Comparison of ENCODE assay signal across 24 mouse cellular contexts in genomic region chr16:37971522-37971921, GRCm38 (mm10). TPM values are rescaled to one million over a fixed set of nuclear protein-coding genes. Genes with fewer than 3 reads are reported as not detected.
DNase-seq lines count a peak whose midpoint lies in the region; ATAC-seq lines count a peak whose summit lies in the region.
"Had no signal": no experiment of that assay in that cellular context is flagged by ENCODE, and none has a peak within 500 bp of the region (broad histone marks: within the 10 kb centered on the region; RNA-seq: fewer than 3 reads in every experiment).

No protein-coding gene starts in this region.

- H3K4me2 ChIP-seq in heart, embryonic 11.5 days: no peak overlapping the region
- no peak overlapping the region for H3K4me2 ChIP-seq in midbrain, embryonic 14.5 days (ENCODE audit: low read length)
- no peak overlapping the region for H3K4me2 ChIP-seq in midbrain, embryonic 11.5 days
- H3K4me2 ChIP-seq: forebrain, embryonic 12.5 days; hindbrain, embryonic 13.5 days; intestine, embryonic 15.5 days; stomach, embryonic 15.5 days had no signal

- peaks cover 6% of the 10 kb centered on the region for H3K4me1 ChIP-seq in heart, embryonic 11.5 days (ENCODE audit: control insufficient read depth, insufficient read depth, low read length)
- peaks cover 19% of the 10 kb centered on the region for H3K4me1 ChIP-seq in midbrain, embryonic 14.5 days (ENCODE audit: control insufficient read depth, insufficient read depth, low read length)
- H3K4me1 ChIP-seq in midbrain, embryonic 11.5 days (ENCODE audit: control insufficient read depth, insufficient read depth, low read length): peaks cover 3% of the 10 kb centered on the region

- intact Hi-C loops in heart, postnatal 10 days (cut with DNase I): loop anchor here (10.0 kb wide), 1 partner anchor 523 kb away; no protein-coding TSS in a partner anchor

- WGBS in heart, embryonic 11.5 days (ENCODE audit: insufficient replicate concordance): 76% methylated on average over 5 of the region's 5 CpGs
- WGBS in midbrain, embryonic 14.5 days: 76% methylated on average over 5 of the region's 5 CpGs
- 83% methylated on average over 5 of the region's 5 CpGs for WGBS in midbrain, embryonic 11.5 days

- H3K9ac ChIP-seq in heart, embryonic 11.5 days (ENCODE audit: low read depth, low read length): no peak overlapping the region
- H3K9ac ChIP-seq in midbrain, embryonic 14.5 days (replicated peaks; ENCODE audit: low read length): no peak overlapping the region
- H3K9ac ChIP-seq in midbrain, embryonic 11.5 days (ENCODE audit: low read length): no peak overlapping the region
- H3K9ac ChIP-seq: forebrain, embryonic 12.5 days; hindbrain, embryonic 13.5 days; intestine, embryonic 15.5 days; stomach, embryonic 15.5 days had no signal

- no peak overlapping the region for H3K4me3 ChIP-seq in heart, embryonic 11.5 days (ENCODE audit: low read depth, low read length)
- H3K4me3 ChIP-seq in midbrain, embryonic 14.5 days (replicated peaks; ENCODE audit: low read depth, low read length): no peak overlapping the region
- no peak overlapping the region for H3K4me3 ChIP-seq in midbrain, embryonic 11.5 days (ENCODE audit: low read depth, low read length)
- H3K4me3 ChIP-seq: forebrain, embryonic 12.5 days; heart, adult 2 months; hindbrain, embryonic 13.5 days; intestine, embryonic 15.5 days; layer of hippocampus, adult 2 months; stomach, embryonic 15.5 days had no signal

- no peaks in the 10 kb centered on the region for H3K9me3 ChIP-seq in heart, embryonic 11.5 days (replicated peaks; ENCODE audit: control insufficient read depth, low read length)
- H3K9me3 ChIP-seq in midbrain, embryonic 14.5 days (ENCODE audit: control insufficient read depth, low read length): no peaks in the 10 kb centered on the region
- no peaks in the 10 kb centered on the region for H3K9me3 ChIP-seq in midbrain, embryonic 11.5 days (ENCODE audit: control insufficient read depth, low read length)
- H3K9me3 ChIP-seq: forebrain, embryonic 12.5 days; hindbrain, embryonic 13.5 days; intestine, embryonic 15.5 days; stomach, embryonic 15.5 days had no signal

- peak; percentile 18 to 30 for DNase-seq in heart, postnatal 10 days
- no peak for DNase-seq in midbrain, embryonic 14.5 days
- DNase-seq in midbrain, embryonic 11.5 days (ENCODE audit: low spot score, missing footprints): no peak
- DNase-seq in A20 (ENCODE audit: low read depth, low spot score) (peak; percentile 25), adipocyte (ENCODE audit: low spot score) (peak; percentile 64)
- no peak for DNase-seq in spleen, adult 12 weeks (ENCODE audit: low spot score)
- DNase-seq in lung, postnatal 14 days: no peak
- DNase-seq: adrenal gland, postnatal 25 days; cerebellum, postnatal 36 days; gastrocnemius, postnatal 10 days; heart, adult 2 months; kidney, postnatal 10 days; layer of hippocampus, postnatal 36 days; liver; right cerebral cortex, postnatal 14 days had no signal

- ATAC-seq in heart, embryonic 11.5 days (replicated peaks; ENCODE audit: insufficient number of reproducible peaks, low FRiP score, low TSS enrichment): no peak
- no peak for ATAC-seq in midbrain, embryonic 14.5 days (ENCODE audit: low FRiP score, low TSS enrichment)
- ATAC-seq in midbrain, embryonic 11.5 days (ENCODE audit: low FRiP score): no peak
- ATAC-seq: intestine, embryonic 15.5 days; lung, postnatal 0 days had no signal

- H3K36me3 ChIP-seq in heart, embryonic 11.5 days (ENCODE audit: control insufficient read depth, insufficient read depth, low read length): no peaks in the 10 kb centered on the region
- H3K36me3 ChIP-seq in midbrain, embryonic 14.5 days (ENCODE audit: control insufficient read depth, insufficient read depth, low read length): no peaks in the 10 kb centered on the region
- no peaks in the 10 kb centered on the region for H3K36me3 ChIP-seq in midbrain, embryonic 11.5 days (ENCODE audit: control insufficient read depth, insufficient read depth, low read length)
- H3K36me3 ChIP-seq: forebrain, embryonic 12.5 days; hindbrain, embryonic 13.5 days; intestine, embryonic 15.5 days; stomach, embryonic 15.5 days had no signal

- no peaks in the 10 kb centered on the region; the same call in 1 of the 2 replicates for H3K27me3 ChIP-seq in heart, embryonic 11.5 days (ENCODE audit: control insufficient read depth, insufficient read depth, low read length)
- H3K27me3 ChIP-seq in midbrain, embryonic 14.5 days (ENCODE audit: control insufficient read depth, insufficient read depth, low read length): no peaks in the 10 kb centered on the region
- no peaks in the 10 kb centered on the region for H3K27me3 ChIP-seq in midbrain, embryonic 11.5 days (ENCODE audit: control insufficient read depth, insufficient read depth, low read length)
- H3K27me3 ChIP-seq: forebrain, embryonic 12.5 days; hindbrain, embryonic 13.5 days; intestine, embryonic 15.5 days; stomach, embryonic 15.5 days had no signal

- H3K27ac ChIP-seq in heart, embryonic 11.5 days (ENCODE audit: low read depth, low read length): no peak overlapping the region
- H3K27ac ChIP-seq in midbrain, embryonic 14.5 days (replicated peaks; ENCODE audit: low read depth, low read length): 0 out of 2 replicates have a peak overlapping the region, but pooled peaks have one; percentile 2
- no peak overlapping the region for H3K27ac ChIP-seq in midbrain, embryonic 11.5 days (ENCODE audit: low read depth, low read length)
- H3K27ac ChIP-seq: forebrain, embryonic 12.5 days; heart, adult 2 months; intestine, embryonic 15.5 days; layer of hippocampus, adult 2 months; stomach, embryonic 15.5 days had no signal

RNA-seq across cellular contexts. Expression of gene Gpr156, which starts 55.2 kb away (rescaled TPM):
- total RNA-seq in heart, postnatal 10 days (2021): under 1 TPM; 0.07 to 0.14 TPM
- 0.66 and 0.87 TPM in 2 replicates for polyA plus RNA-seq in heart, embryonic 11.5 days (2014; fragmentation: Nextera tagmentation; extraction: Ambion mirVana)
- polyA plus RNA-seq in midbrain, embryonic 14.5 days (2014; fragmentation: Nextera tagmentation; extraction: Ambion mirVana): 5.6 and 7.6 TPM in 2 replicates
- polyA plus RNA-seq in midbrain, embryonic 11.5 days (2014; fragmentation: Nextera tagmentation; extraction: Ambion mirVana): 3.4 and 4.2 TPM in 2 replicates
- total RNA-seq: megakaryocyte progenitor cell, adult 5-6 weeks had no signal
- polyA plus RNA-seq: liver, embryonic 16.5 days had no signal

Comparison
In these comparisons a context has a peak if more than half of its experiments do, and no peak if none do; other contexts are left out.
1. DNase-seq: peak in heart, postnatal 10 days (2 of 2), A20 (single experiment) and adipocyte (single experiment); none in midbrain, embryonic 14.5 days (single experiment), midbrain, embryonic 11.5 days (single experiment), spleen, adult 12 weeks (single experiment) and lung, postnatal 14 days (single experiment).